Mouse (Mus musculus) hindbrain, embryonic 16.5 days (tissue): ENCODE measurements around the gene Olfr498. TPM values are rescaled to one million over a fixed set of nuclear protein-coding genes. Genes with fewer than 3 reads are reported as not detected.

Experiments
- ATAC-seq: fragments of 200-750 bp; cut with Nextera tagmentation; 2 replicates; pipeline ENCODE4 v1.8.0; 2017; ENCODE audit warnings: moderate TSS enrichment, moderate library complexity
- H3K27ac ChIP-seq: fragments of 300-500 bp; sonication (generic); 2 replicates; pipeline ENCODE4 v1.5.1; 2014; ENCODE audit warnings: low read depth, mild to moderate bottlenecking, control low read depth, low read length, moderate library complexity
- H3K27me3 ChIP-seq: fragments of 300-500 bp; sonication (generic); replicated peaks from 2 replicates; pipeline ENCODE4 v1.6.1; 2014; ENCODE audit warnings: low read length; ENCODE audit not compliant: control insufficient read depth, insufficient read depth
- H3K36me3 ChIP-seq: fragments of 300-500 bp; sonication (generic); 2 replicates; pipeline ENCODE4 v1.6.1; 2014; ENCODE audit warnings: mild to moderate bottlenecking, low read length, moderate library complexity, mixed read lengths; ENCODE audit not compliant: control insufficient read depth, insufficient read depth
- H3K4me1 ChIP-seq: fragments of 300-500 bp; sonication (generic); 2 replicates; pipeline ENCODE4 v1.6.1; 2014; ENCODE audit warnings: low read depth, low read length; ENCODE audit not compliant: control insufficient read depth, insufficient read depth
- H3K4me2 ChIP-seq: fragments of 300-500 bp; sonication (generic); 2 replicates; pipeline ENCODE4 v1.6.1; 2014; ENCODE audit warnings: mild to moderate bottlenecking, low read length, control low read depth, moderate library complexity
- H3K4me3 ChIP-seq: fragments of 300-500 bp; sonication (generic); 2 replicates; pipeline ENCODE4 v1.5.1; 2014; ENCODE audit warnings: mild to moderate bottlenecking, low read length, control low read depth, moderate library complexity
- H3K9ac ChIP-seq: fragments of 300-500 bp; sonication (generic); 2 replicates; pipeline ENCODE4 v1.6.1; 2014; ENCODE audit warnings: low read depth, mild to moderate bottlenecking, control low read depth, low read length, moderate library complexity
- H3K9me3 ChIP-seq: fragments of 300-500 bp; sonication (generic); 2 replicates; pipeline ENCODE4 v1.6.1; 2014; ENCODE audit warnings: mild to moderate bottlenecking, low read length, moderate library complexity; ENCODE audit not compliant: control insufficient read depth
- WGBS: fragments of 180-500 bp; shearing (Covaris S2); extraction: QIAGEN DNeasy Blood & Tissue Kit; methylation state at CpG from one replicate; pipeline ENCODE4 v1.1.7; 2014; 5-methylcytosine and 5-hydroxymethylcytosine counted together
- polyA plus RNA-seq: library from polyadenylated mRNA; unstranded; fragments of >200 nt; fragmentation: Nextera tagmentation; extraction: Ambion mirVana; gene quantifications from 2 replicates; pipeline ENCODE4 v1.2.1, GENCODE M21; 2015

Olfr498 gene
- not detected in 2 replicates for polyA plus RNA-seq

DNA sequence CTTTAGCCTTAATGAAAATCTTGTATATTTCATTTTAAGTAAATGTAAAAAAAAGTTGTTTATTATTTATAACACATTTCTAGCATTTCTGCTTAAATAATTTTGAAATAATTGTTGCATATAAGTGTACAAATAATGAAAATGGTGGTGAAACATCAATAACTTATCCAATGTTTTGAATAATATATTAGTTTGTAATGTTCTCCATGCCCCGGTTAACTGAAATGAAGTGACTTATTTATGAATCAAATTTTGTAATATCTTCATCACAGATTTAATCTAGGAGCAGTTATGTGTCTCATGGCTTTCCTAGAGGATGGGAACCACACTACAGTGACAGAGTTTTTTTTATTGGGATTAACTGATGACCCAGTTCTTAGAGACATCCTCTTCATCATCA, at the start of gene Olfr498:
Gene Olfr498, plus strand, starts transcription at position 301 of the 400 bp plus-strand sequence.
- Histone ChIP-seq H3K4me1 (no peaks in the 10 kb centered on the region), H3K4me2 (no peak within 1 kb of the TSS), H3K27me3 (no peaks in the 10 kb centered on the region), H3K9me3 (no peaks in the 10 kb centered on the region), H3K36me3 (no peaks in the 10 kb centered on the region), H3K27ac (no peak within 1 kb of the TSS), H3K9ac (no peak within 1 kb of the TSS), H3K4me3 (no peak within 1 kb of the TSS)
- WGBS: 93% methylated on average over 1 of the region's 1 CpGs
- ATAC-seq: no peak

DNA sequence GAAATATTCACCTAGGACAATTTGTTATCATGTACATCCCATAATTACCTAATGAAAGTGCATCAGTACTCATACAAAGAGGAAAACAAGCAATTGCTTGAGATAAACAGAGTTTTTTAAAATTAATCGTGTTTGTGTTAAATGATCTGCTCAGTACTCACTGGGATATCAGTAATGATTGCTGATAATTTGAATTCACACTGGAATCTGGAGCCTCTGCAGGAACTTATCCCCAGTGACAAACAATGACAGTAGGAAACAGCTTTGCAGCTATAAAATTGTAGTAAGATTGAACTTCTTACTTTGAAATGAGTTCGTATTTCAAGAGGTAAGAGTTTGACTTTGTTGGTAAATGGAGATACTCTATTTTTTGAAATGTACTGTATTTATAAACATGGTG, 45.0 kb upstream of the Olfr498 start, which contains the start of gene Olfr497:
Gene Olfr497, plus strand, starts transcription at position 301 of the 400 bp plus-strand sequence.
- Histone ChIP-seq H3K27ac (no peak within 1 kb of the TSS), H3K4me1 (no peaks in the 10 kb centered on the region), H3K4me3 (no peak within 1 kb of the TSS), H3K9ac (no peak within 1 kb of the TSS), H3K9me3 (no peaks in the 10 kb centered on the region), H3K4me2 (no peak within 1 kb of the TSS), H3K27me3 (no peaks in the 10 kb centered on the region), H3K36me3 (no peaks in the 10 kb centered on the region)
- 88% methylated on average over 2 of the region's 2 CpGs for WGBS
- no peak for ATAC-seq

Other genes with a start within 250 kb of the Olfr498 start
- not detected in 2 replicates for gene Olfr488, start 207.0 kb upstream of the Olfr498 start, polyA plus RNA-seq
- gene Olfr490, start 176.4 kb upstream of the Olfr498 start, polyA plus RNA-seq: not detected in 2 replicates
- gene Olfr491, start 151.9 kb upstream of the Olfr498 start, polyA plus RNA-seq: not detected in 2 replicates
- gene Olfr492, start 141.7 kb upstream of the Olfr498 start, polyA plus RNA-seq: not detected in 2 replicates
- not detected in 2 replicates for gene Olfr493, start 118.3 kb upstream of the Olfr498 start, polyA plus RNA-seq
- not detected in 2 replicates for gene Olfr494, start 100.0 kb upstream of the Olfr498 start, polyA plus RNA-seq
- not detected in 2 replicates for gene Olfr495, start 72.2 kb upstream of the Olfr498 start, polyA plus RNA-seq
- not detected in 2 replicates for gene Olfr497, start 44.9 kb upstream of the Olfr498 start, polyA plus RNA-seq
- gene Olfr502, start 59.7 kb downstream of the Olfr498 start, polyA plus RNA-seq: not detected in 2 replicates
- gene Olfr503, start 79.2 kb downstream of the Olfr498 start, polyA plus RNA-seq: not detected in 2 replicates
- not detected in 2 replicates for gene Olfr504, start 100.5 kb downstream of the Olfr498 start, polyA plus RNA-seq
- gene Olfr506, start 145.5 kb downstream of the Olfr498 start, polyA plus RNA-seq: not detected in 2 replicates
- gene Olfr507, start 156.5 kb downstream of the Olfr498 start, polyA plus RNA-seq: not detected in 2 replicates
- not detected in 2 replicates for gene Olfr508, start 164.7 kb downstream of the Olfr498 start, polyA plus RNA-seq
- not detected in 2 replicates for gene Olfr509, start 186.6 kb downstream of the Olfr498 start, polyA plus RNA-seq
- gene Olfr510, start 201.1 kb downstream of the Olfr498 start, polyA plus RNA-seq: not detected in 2 replicates
- gene Olfr512, start 248.0 kb downstream of the Olfr498 start, polyA plus RNA-seq: not detected in 2 replicates